Mouse (Mus musculus): ENCODE results near the gene Ankrd55.

GRCm38 (mm10) chr13:112383941-112384659, 95.8 kb downstream of the Ankrd55 start:
- TF ChIP-seq POLR2A (IDR thresholded peaks at IDR 0.05; ENCODE audit: control insufficient read depth, low read depth, low read length) (no peak), CTCF (IDR thresholded peaks at IDR 0.05; ENCODE audit: control insufficient read depth, insufficient read depth, insufficient replicate concordance, low read depth, low read length) (no peak)

All from testis, adult 2 months (tissue).